Mouse (Mus musculus) cerebellum, postnatal 14 days (tissue): ENCODE measurements around the gene Pin1rt1.
A peak's percentile ranks its signal among the peaks of the same experiment; 100 is the strongest.

ENCODE experiments used
- DNase-seq, 2 experiments: peaks; one replicate each; pipeline ENCODE4 v3.0.0; 2021; ENCODE audit warnings: mixed read lengths in 2 of 2

The Pin1rt1 gene

DNA sequence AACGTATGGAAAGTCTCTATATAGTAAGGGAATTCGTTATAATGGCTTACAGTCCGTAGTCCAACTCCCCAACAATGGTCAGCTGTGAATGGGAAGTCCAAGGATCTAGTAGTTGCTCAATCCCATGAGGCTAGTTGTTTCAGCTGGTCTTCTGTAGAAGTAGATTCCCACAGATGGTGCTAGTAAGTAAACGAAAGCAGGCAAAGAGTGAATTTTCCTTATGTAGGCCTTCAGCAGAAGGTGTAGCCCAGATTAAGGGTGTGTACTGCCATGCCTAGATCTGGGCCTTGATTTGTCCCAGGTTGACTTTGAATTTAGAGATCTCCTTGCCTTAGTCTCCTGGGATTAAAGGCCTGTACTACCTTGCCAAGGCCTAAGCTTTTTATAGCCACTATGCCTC lies at the start of gene Pin1rt1:
Gene Pin1rt1 (minus strand): TSS at position 101 of the 400 bp plus-strand sequence.
- no peak for DNase-seq

DNA sequence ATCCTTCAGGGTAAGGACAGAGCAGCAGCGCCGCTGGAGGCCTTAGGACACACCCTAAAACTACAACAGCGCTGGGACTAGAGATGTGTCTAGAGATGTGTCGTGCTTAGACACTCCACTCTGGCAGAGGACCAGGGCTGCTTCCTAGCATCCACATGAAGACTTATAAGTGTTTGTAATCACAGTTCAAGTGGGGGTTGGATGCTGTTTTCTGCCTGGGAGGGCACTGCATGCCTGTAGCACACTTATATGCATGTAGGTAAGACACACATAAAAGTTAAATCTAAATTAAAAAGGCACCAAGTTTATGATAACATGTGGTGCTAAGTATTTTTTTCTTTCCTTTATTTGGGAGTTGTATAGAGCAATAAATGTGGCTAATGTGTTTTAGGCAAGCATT lies 47.8 kb upstream of the Pin1rt1 start:
- DNase-seq, result no peak

DNA sequence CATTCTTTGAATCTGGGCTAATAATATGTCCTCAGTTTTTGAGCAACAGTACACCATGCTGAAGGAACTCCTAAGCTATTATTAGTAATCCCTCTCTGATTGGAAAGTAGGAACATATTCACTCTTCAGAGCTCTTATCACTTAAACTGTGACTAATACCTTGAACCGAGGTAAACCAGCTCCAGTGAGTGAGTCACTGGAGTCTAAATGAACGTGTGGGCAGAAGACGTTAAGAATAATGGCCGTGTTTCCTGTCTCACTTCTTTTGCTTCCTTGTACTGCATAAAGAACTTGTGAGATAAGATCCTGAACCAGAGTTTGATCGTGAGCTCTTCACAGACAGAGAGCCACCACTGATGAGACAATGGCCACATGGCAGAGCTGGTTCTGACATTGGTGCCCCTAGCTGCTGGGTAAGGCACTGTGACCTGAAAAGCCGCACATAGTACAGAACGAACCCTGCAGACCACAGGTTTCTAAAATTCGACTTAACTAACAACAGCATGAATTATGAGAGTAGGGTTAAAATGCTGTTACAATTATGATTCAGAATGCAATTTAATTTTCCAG lies 47.0 kb upstream of the Pin1rt1 start:
- DNase-seq, result no peak

DNA sequence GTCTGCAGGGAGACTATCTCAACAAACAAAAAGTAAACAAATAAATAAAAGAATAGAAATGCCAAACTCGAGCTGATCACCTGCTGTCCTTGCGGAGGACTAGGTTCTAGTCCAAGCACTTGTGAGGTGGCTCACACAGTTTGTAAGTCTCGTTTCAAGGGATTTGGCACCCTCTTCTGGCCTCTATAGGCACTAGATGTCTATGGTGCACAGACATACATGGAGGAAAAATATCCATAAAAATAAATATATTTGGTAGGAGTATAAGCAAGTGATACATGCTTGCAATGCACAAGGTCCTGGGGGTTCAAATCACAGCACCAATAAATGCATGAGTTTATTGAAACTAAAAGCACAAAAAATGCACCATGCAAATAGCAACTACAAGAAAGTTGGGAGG lies 34.4 kb upstream of the Pin1rt1 start:
- DNase-seq, result peak; percentile 18 to 29

DNA sequence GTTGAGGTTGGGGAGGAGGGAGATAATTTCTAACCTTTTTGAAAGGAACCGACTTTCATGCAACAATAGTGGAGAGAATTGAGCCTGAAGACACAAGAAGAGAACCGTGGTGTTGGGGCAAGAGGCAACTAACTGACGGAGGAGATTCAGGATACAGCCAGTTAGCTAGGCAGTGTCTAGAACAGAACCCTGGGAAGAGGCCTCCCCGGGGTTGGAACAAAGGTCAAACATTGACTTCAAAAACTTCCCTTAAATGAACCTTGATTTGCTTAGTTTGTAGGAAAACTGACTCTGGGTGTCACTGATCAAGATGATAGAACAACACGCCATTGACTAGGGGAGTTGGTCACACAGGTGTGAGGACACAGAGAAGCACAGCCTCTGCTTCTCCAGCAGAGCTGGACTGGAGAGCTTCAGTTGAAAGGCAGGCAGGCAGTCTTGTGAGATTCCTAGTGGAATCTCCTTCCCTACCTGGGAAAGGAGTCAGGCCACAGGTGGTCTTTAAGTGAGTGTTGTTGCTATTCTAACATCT lies 32.5 kb upstream of the Pin1rt1 start:
- no peak for DNase-seq

DNA sequence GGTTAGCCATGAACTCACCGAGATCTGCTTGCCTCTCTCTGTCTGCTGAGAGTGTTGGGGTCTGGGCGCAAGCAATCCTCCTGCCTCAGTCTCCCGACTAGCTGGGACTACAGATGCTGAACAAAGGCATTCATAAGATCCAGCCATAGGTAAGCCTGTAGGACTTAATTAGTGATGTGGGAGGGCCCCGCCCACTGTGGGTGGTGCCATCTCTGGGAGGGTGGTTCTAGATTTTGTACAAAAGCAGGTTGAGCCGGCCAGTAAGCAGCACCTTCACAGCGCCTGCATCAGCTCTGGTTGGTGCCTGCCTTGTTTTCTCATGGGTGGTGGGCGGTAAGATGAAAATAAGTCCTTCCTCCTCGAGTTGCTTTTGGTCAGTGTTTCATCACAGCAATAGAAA lies 30.1 kb upstream of the Pin1rt1 start:
- DNase-seq, result no peak

DNA sequence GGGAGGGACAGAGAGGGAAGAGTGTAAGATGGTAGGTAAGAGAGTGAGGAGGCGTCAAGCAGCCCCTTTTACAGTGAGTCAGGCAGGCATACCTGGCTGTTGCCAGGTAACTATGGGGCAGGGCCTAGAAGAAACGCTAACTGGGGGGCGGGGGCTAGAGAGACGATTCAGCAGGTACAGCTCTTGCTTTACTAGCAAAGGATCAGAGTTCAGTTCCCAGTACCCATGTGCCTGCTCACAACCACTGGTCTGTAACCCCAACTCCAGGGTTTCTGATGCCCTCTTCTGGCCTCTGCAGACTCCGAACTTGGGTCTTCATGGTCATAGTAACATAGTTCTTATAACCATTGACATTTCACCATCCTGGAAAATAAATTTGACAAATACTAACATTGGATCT lies 27.8 kb upstream of the Pin1rt1 start:
- no peak for DNase-seq

DNA sequence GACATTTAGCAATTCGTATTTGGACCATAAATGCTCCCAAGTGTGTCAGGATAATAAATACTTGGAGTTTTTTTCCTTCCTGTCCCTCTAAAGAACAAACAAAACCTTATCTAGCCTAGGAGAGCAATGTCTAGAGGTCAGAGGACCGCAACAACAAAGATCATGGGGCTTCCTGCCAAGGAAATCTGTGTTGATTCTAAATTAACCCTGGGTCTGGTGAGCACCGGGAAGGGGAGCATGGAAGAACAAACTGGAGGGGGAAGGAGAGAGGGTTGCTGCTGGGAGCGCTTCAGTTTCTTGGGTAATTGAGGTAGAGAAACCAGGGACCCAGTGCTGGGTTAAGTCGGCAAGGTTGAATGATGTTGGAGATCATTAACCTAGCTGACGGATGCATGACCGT lies 27.0 kb upstream of the Pin1rt1 start:
- peak; percentile 30 to 31 for DNase-seq

DNA sequence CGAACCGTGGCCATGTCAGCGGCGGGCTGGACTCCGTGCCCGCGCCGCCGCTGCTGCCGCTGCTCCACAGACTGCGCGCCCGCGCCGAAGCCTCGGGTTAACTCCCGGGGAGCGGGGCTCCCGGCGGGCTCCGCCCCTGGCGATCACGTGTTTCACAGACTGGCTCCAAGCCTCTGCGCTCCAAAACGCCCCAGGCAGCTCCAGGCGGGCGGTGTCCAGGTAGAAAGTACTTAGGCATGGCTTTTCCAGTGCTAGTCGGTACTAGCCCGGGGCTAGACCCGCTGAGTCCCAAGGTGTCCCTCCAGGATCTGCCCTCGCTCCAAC lies 26.5 kb upstream of the Pin1rt1 start, which contains the start of gene Depdc7:
Gene Depdc7 (minus strand): TSS at position 138 of the 324 bp plus-strand sequence.
- DNase-seq, result peak; percentile 87 to 88

DNA sequence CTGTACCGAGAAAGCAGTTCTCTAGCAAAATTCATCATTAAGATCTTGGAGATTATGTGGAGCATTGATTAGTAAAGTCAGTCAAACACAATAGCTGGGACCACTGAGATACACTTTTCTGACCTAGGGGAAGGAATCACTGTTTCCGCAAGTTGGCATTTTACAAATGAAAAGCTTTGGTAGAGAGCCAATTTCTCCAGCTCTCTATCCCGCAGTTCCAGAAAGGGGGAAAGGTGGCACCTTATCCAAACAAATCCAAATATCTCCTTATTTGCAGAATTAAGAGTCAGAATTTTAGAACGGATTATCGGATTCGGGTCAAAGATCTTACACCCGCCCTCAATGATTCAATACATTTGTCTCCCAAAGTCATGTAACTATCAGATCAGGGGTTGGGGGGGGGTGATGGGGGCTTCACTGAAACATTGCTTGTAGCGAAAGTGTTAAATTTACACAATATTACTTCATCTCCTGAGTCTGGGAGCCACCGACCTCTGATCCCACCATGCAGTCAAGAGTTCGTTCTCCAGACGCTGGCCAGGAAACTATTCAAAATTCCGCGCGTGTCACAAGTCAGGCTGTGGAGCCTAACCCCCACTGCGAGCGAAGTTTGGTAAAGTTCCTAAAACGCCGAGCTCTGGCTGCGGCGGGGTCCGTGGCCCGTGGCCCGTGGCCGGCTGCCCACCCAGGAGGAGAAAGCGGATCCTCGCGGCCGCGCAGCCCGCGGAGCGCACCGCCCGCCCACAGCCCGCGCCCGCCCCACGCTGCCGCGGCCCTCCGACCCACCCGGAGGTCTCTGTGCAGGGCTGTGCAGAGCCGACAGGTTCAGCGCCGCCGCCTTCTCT lies 25.9 kb upstream of the Pin1rt1 start:
- DNase-seq, result no peak

DNA sequence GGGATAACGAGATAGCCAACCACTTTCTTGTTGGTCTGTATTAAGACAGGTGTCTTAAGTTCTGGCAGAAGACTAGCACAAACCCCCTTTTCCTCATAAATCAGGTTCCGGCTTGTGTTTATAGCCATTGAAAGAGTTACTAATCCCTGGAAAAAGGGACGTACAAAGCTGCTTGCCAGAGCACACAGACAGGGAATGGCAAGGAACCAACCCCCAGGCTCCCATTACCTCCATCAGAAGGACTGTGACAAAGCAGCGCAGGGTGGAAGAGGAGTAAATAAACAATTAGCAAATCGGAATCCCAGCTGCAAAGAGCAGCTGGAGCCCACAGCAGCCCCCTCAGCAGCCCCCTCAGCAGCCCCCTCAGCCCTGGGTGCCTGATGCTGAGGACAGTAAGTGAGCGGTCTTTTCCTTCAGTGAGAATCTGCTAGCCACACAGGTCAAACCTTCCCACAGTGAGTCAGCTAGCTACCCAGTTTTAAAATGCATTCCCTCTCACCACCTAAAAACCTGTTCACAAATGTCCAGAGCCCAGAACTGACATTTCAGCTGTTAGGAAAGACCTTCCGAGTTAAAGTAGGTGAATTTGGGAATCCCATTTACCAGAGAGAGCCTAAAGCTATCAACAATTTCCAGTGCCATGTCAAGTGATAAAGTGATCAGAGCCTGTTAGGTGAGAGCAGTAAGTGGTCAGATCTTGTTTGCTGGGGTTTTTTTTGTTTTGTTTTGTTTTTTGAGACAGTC lies 25.0 kb upstream of the Pin1rt1 start:
- no peak for DNase-seq

DNA sequence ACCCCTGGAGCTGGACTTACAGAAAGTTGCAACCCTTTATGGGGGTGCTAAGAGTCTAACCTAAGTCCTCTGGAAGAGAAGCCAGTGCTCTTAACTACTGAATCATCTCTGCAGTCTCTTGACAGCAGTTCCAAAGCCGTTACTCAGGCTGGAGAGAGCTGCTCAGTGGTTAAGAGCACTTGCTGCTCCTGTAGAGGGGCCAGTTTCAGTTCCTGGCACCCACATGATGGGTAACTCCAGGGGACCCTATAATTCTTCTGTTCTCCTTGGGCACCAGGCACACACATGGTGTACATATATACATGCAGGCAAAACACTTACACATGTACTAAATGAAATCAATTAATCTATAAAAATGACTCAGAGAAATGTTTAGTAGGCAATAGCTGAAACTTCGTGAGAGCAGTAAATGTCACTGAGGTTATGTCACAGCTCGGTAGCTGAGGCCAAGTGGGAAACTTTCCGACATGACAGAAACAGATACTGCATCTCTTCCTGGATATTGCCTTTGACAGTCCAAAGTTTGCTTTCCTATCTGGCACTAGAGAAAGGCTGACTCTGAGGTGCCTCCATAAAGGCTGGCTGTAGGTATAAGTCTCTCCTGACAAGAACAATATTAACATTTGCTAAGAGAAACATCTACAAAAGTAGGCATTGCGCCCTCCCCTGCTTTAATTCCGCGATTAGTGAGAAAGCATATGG lies 24.2 kb upstream of the Pin1rt1 start:
- DNase-seq, result no peak

DNA sequence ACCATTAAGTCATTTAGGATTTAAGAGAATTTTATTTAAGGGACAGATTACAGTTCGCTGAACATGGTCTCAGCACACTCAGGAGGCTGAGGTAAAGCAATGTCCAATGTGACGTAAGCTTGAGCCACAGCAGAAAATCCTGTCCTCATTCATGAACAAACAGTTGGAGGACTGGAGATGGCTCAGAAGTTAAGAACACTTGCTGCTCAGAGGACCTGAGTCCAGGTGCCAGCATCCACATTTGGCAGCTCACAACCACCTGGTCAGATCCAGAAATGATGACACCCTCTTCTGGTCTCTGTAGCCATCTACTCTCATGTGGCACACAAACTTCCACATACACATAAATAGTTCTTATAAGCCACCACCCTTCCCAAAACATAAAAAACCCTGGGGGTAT lies 23.5 kb upstream of the Pin1rt1 start:
- no peak for DNase-seq

DNA sequence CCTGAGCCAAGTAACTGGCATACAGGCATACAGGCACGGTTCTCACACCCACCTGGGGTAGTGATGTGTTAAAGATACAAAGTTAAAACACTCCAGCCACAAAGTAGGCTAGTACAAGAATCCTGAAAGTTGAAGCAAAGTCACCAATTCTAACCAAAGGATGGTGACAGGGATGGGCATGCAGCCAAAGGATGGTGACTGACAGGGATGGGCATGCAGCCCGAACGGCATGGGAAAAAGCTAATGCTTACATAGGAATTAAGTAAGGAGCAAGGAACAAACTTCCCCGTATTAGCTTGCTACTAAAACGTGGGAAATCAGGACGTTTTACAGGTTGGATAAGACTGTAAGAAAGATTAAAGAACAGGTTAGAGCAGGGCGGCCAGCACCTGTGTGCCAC lies 20.1 kb upstream of the Pin1rt1 start:
- peak in 1 of 2 experiments; percentile 17 for DNase-seq

DNA sequence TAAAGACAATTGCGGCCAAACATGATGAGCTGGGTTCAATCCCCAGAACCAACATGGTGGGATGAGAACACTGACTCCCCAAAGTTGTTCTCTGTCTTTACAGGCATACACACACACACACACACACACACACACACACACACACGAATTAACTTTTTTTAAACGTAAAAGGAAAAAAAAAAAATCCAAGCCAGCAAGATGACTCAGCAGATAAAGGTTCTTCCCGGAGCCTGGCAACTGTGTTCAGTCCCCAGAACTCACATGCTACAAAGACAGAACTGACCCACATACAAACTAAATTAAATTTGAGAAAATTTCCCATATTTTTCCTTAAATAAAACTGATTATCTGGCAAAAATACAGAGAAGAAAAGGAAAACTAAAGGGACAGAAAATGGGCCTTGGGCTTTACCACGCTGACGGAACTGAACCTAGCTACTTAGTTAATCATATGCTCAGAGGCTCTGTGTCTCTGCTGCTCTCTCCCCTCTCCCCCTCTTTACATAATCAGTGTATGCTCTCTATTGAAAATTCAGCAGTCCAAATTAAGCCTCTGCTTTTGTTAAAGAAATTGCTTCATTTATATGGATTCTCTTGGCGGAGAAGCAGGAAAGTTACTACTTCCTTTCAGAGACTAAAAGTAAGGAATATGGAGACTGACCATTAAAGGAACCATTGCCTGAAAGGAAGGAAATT lies 16.5 kb upstream of the Pin1rt1 start:
- DNase-seq, result no peak

DNA sequence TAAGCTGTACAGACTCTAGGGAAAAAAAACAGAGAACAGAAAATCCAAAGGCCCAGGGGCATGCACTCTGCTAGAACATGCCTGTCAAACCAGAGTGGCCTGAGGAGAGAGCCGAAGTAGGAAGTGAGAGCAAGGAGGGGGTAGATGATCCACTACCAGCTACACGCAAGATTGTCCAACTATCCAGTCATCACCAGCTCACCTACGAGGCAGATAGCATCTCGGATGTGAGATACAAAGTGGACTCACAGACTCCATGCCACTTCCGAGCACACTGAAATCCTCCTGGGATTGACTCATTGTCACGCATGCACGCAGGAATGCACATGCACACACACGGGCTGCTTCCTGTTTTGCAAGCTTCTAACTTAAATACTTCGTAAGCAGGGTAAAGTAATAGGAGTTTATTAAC lies 15.9 kb upstream of the Pin1rt1 start:
- no peak for DNase-seq

DNA sequence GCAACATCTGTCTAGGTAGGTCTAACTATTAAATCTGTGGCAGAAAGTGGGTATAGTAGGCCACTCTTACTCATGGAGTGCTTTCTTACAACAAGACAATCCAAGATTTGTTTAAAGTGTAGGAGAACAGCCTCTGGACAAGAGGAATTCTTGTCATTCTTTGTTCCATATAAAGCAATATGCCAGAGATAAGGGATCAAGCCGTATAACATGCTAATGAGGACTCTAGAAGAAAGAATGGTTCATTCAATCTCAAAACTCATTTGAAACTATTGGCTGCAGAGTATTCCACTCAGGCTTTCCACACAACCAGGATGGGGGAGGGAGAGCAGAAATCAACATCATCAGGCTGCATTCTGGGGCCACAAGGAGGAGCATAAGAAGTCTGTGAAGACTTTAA lies 11.2 kb upstream of the Pin1rt1 start:
- no peak for DNase-seq

DNA sequence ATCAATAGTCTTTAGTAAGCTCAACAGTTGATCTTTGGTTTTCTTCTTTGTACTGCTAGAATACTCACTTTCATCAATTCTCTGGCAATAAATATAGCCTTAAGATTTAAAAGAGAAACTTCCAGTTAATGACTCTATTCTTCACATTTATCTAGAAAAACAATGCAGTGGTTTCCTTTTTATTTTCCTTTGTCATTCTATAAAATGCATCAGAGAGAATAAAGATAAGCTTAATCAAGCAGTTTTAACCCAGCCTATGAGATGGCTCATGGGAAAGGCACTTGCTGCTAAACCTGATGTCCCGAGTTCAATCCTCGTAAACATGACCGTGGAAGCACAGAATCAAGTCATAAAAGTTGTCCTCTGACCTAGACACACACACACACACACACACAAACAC lies 5.8 kb upstream of the Pin1rt1 start:
- no peak for DNase-seq

DNA sequence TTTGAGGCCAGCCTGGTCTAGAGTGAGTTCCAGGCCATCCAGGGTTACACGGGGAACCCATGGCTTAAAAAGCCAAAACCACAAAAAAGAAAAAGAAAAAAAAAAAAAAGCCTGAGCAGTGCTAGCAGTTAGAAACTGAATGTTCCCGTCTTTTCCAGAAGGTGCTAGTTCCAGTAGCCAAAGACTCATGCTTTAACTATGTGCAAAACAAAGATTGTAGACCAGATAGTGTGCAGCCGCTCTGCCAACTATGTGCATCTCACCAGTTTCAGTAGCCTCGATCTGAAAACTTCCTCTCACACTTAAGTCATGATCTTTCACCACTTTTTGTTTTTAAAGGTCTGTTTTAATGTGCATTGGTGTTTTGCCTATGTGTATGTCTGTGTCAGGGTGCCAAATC lies 1.6 kb upstream of the Pin1rt1 start:
- no peak for DNase-seq

DNA sequence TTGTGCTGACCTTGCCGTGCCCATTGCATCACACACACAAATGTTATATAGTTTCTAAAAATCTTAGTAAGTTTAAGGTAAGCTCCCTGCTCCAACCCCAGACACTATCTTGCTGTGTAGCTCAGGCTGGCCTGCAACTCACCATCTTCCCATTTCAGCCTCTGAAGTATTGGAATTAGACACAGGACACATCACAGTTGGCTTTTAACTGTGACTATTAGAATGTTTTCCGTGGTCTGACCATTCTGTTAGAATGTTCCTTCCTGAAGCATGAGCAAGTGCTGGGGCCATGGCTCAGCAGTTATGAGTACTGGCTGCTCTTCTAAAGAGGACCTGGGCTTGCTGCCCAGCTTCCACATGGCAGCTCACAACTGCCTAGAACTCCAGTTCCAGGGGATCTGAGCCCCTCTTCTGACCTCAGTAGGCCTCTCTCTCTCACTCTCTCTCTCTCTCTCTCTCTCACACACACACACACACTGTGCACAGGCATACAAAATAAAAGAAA lies 1.1 kb upstream of the Pin1rt1 start:
- peak in 1 of 2 experiments; percentile 31 for DNase-seq

DNA sequence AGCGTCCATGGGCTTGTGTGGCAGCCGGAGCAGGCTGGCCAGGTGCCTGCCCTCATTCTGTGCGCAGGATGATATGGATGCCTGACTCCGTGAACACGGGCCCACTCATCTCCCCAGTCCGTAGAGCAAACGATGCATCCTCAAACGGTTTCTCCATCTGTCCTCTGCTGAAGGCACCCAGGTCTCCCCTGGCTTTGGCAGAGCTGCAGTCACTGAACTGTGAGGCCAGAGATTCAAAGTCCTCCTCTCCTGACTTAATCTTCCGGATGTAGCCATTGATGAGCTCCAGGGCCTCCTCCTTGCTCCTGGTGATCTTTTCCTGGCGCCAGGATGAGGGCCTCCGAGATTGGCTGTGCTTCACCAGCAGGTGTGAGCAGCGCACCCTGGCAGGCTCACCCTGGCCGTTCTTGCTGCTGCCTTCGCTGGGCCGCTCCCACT lies 1.9 kb downstream of the Pin1rt1 start:
- peak; percentile 75 to 80 for DNase-seq

DNA sequence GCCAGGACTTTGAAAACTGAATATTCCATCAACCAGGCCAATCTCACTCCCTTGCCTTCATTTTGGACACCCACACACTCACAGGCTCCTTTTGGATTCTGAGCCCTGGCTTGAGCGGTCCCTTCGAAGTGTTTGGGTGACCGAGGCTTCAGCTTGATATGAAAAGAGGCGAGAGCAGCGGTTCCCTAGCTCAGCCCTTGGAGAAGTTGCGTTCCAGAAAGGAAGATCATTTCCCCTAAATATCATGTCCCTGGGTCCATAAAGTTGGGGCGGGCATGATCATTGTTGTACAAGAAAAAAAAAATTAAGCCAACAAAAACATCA lies 3.7 kb downstream of the Pin1rt1 start:
- no peak for DNase-seq
